Mouse (Mus musculus) left cerebral cortex, adult 2 months (tissue): Measurements from ENCODE around the gene Rsph3b. TPM values are rescaled to one million over a fixed set of nuclear protein-coding genes. Genes with fewer than 3 reads are reported as not detected.
A peak's percentile ranks its signal among the peaks of the same experiment; 100 is the strongest.
"Not testable (repeated sequence)": the region's sequence is repeated elsewhere in the genome, so short reads cannot be mapped to it uniquely, and the experiment has no call there.

Source experiments
- DNase-seq, 2 experiments: peaks; one replicate each; pipeline ENCODE4 v3.0.0; 2021 to 2022; ENCODE audit warnings: low spot score in 2 of 2, mixed read lengths in 1 of 2; ENCODE audit errors: extremely low spot score in 1 of 2
- H3K27ac ChIP-seq: fragments of 200-600 bp; 2 replicates; pipeline ENCODE4 v1.8.1; 2022
- H3K4me3 ChIP-seq: fragments of 200-600 bp; 2 replicates; pipeline ENCODE4 v1.8.1; 2022
- intact Hi-C: fragments of 180-260 bp; cut with DNase I; formaldehyde crosslinking; loops from one replicate; pipeline ENCODE4 v1.15.1; 2025
- long read RNA-seq, 2 experiments: library from polyadenylated mRNA; stranded (forward); transcript quantifications; one replicate each; pipeline ENCODE4 v2.0.0; 2021; ENCODE audit warnings: borderline mapping rate in 2 of 2
- total RNA-seq, 2 experiments: library from RNA; stranded (reverse); gene quantifications; 2 replicates each; pipeline ENCODE4 v1.2.3; 2021

Gene Rsph3b
- total RNA-seq = 10 to 100 TPM; 28.1 to 28.5 TPM
- long read RNA-seq, experiment 1, transcript Rsph3b-202 (8 exons, 2,243 nt) = major isoform, 9 of 13 reads
- long read RNA-seq, experiment 1, partial matches to known transcripts = 0 of 13 reads
- long read RNA-seq, experiment 1, other reads (novel, unspliced or antisense) = 4 of 13 reads
- long read RNA-seq, experiment 2, transcript Rsph3b-202 (8 exons, 2,243 nt) = major isoform, 7 of 8 reads
- long read RNA-seq, experiment 2, partial matches to known transcripts = 1 of 8 reads
- long read RNA-seq, experiment 2, other reads (novel, unspliced or antisense) = 0 of 8 reads

- peak; percentile 73 to 84 for DNase-seq
- H3K4me3 ChIP-seq = peak within 1 kb of the TSS; percentile 74
- intact Hi-C loops = loop anchor here (10.0 kb wide), 1 partner anchor 997 kb away; the partner anchor contains the start of gene Rsph3a
- H3K27ac ChIP-seq = peak within 1 kb of the TSS; percentile 81
Measured at GRCm38 (mm10) chr17:6947984-6948768, at the start of gene Rsph3b. Rsph3b (minus strand) TSS chr17:6948682.

GRCm38 (mm10) chr17:6997778-6998490 lies 49.5 kb upstream of the Rsph3b start:
- DNase-seq, intact Hi-C loops, H3K27ac ChIP-seq, H3K4me3 ChIP-seq: not testable (repeated sequence)

GRCm38 (mm10) chr17:6996826-6997225 lies 48.3 kb upstream of the Rsph3b start:
- DNase-seq, intact Hi-C loops, H3K4me3 ChIP-seq, H3K27ac ChIP-seq: not testable (repeated sequence)

- H3K27ac ChIP-seq, intact Hi-C loops, H3K4me3 ChIP-seq, DNase-seq: not testable (repeated sequence)
Measured at GRCm38 (mm10) chr17:6995504-6995903, 47.0 kb upstream of the Rsph3b start.

- intact Hi-C loops, H3K27ac ChIP-seq, DNase-seq, H3K4me3 ChIP-seq: not testable (repeated sequence)
Measured at GRCm38 (mm10) chr17:6986118-6986517, 37.6 kb upstream of the Rsph3b start.

- intact Hi-C loops, H3K27ac ChIP-seq, H3K4me3 ChIP-seq, DNase-seq: not testable (repeated sequence)
Measured at GRCm38 (mm10) chr17:6980144-6980543, 31.7 kb upstream of the Rsph3b start.

- DNase-seq, H3K27ac ChIP-seq, intact Hi-C loops: not testable (repeated sequence)
- H3K4me3 ChIP-seq = peak overlapping the region; percentile 59; the same call in 1 of the 2 replicates
Measured at GRCm38 (mm10) chr17:6979380-6979779, 30.9 kb upstream of the Rsph3b start.

- H3K4me3 ChIP-seq = peak within 1 kb of the TSS; percentile 59
- H3K27ac ChIP-seq, intact Hi-C loops: not testable (repeated sequence)
- peak; percentile 47 to 58 for DNase-seq
Measured at GRCm38 (mm10) chr17:6978287-6979248, 30.1 kb upstream of the Rsph3b start, which contains the start of gene Gm49721. Gm49721 (plus strand) TSS chr17:6978904.

GRCm38 (mm10) chr17:6974985-6975384 lies 26.5 kb upstream of the Rsph3b start:
- intact Hi-C loops, DNase-seq, H3K27ac ChIP-seq, H3K4me3 ChIP-seq: not testable (repeated sequence)

- H3K27ac ChIP-seq, DNase-seq, H3K4me3 ChIP-seq, intact Hi-C loops: not testable (repeated sequence)
Measured at GRCm38 (mm10) chr17:6972836-6973396, 24.4 kb upstream of the Rsph3b start.

- intact Hi-C loops, H3K4me3 ChIP-seq, H3K27ac ChIP-seq, DNase-seq: not testable (repeated sequence)
Measured at GRCm38 (mm10) chr17:6971238-6971637, 22.8 kb upstream of the Rsph3b start.

- DNase-seq = not testable (repeated sequence)
Measured at GRCm38 (mm10) chr17:6970334-6970733, 21.9 kb upstream of the Rsph3b start, which contains the start of gene Rnaset2b. Rnaset2b (plus strand) TSS chr17:6970634.

GRCm38 (mm10) chr17:6967673-6968072 lies 19.2 kb upstream of the Rsph3b start:
- DNase-seq, intact Hi-C loops, H3K4me3 ChIP-seq, H3K27ac ChIP-seq: not testable (repeated sequence)

More at GRCm38 (mm10) chr17:6970334-6970733, 21.9 kb upstream of the Rsph3b start, which contains the start of gene Rnaset2b:
- intact Hi-C loops, H3K27ac ChIP-seq, H3K4me3 ChIP-seq: not testable (repeated sequence)
